In genomic region chr12:85474298-85475231, GRCm38 (mm10) we compare ENCODE assay signal across 7 mouse cellular contexts. TPM values are rescaled to one million over a fixed set of nuclear protein-coding genes. Genes with fewer than 3 reads are reported as not detected.
DNase-seq lines count a peak whose midpoint lies in the region; ATAC-seq and TF ChIP-seq lines count a peak whose summit lies in the region.

No protein-coding gene starts in this region.

- DNase-seq in R1 (ENCODE audit: low read depth, low spot score), result peak; percentile 30
- DNase-seq in cerebellum, adult 11-12 months, result peak; percentile 72
- DNase-seq in forebrain, postnatal 0 days, result peak; percentile 83
- DNase-seq in left cerebral cortex, adult 8-10 months (ENCODE audit: low spot score in 2 of 2), result peak; percentile 62 to 68
- peak; percentile 73 to 85 for DNase-seq in right cerebral cortex, postnatal 36 days (ENCODE audit: low spot score in 2 of 2)

- H3K4me1 ChIP-seq in forebrain, postnatal 0 days (ENCODE audit: insufficient read depth), result 0 out of 2 replicates have a peak, but pooled peaks cover 5% of the 10 kb centered on the region
- H3K4me1 ChIP-seq in hindbrain, embryonic 13.5 days (replicated peaks), result peaks cover 44% of the 10 kb centered on the region

- 0 out of 2 replicates have a peak overlapping the region, but pooled peaks have one; percentile 9 for H3K27ac ChIP-seq in forebrain, postnatal 0 days (ENCODE audit: low read depth, low read length)
- peak overlapping the region; percentile 73 for H3K27ac ChIP-seq in hindbrain, embryonic 13.5 days

- H3K9ac ChIP-seq in forebrain, postnatal 0 days, result peak overlapping the region; percentile 46
- peak overlapping the region; percentile 78 for H3K9ac ChIP-seq in hindbrain, embryonic 13.5 days

- H3K27me3 ChIP-seq in forebrain, postnatal 0 days (ENCODE audit: insufficient read depth, low read length), result peaks cover 10% of the 10 kb centered on the region; the same call in 1 of the 2 replicates
- peaks cover 35% of the 10 kb centered on the region for H3K27me3 ChIP-seq in hindbrain, embryonic 13.5 days

- no peak for TF ChIP-seq CTCF in forebrain, postnatal 0 days (IDR thresholded peaks at IDR 0.05; ENCODE audit: low read depth)

- peak; percentile 54 for ATAC-seq in forebrain, postnatal 0 days
- peak; percentile 26 for ATAC-seq in hindbrain, embryonic 13.5 days (ENCODE audit: low FRiP score)
- ATAC-seq in megakaryocyte, adult 5-6 weeks (ENCODE audit: poor library complexity, severe bottlenecking), result peak; percentile 1

- no peaks in the 10 kb centered on the region for H3K36me3 ChIP-seq in forebrain, postnatal 0 days (ENCODE audit: insufficient read depth)
- H3K36me3 ChIP-seq in hindbrain, embryonic 13.5 days, result no peaks in the 10 kb centered on the region

- peak overlapping the region; percentile 50 for H3K4me3 ChIP-seq in forebrain, postnatal 0 days (ENCODE audit: low read depth, low read length)
- peak overlapping the region; percentile 53 for H3K4me3 ChIP-seq in hindbrain, embryonic 13.5 days

- WGBS in forebrain, postnatal 0 days, result 2% methylated on average over 48 of the region's 49 CpGs
- under 1% methylated on average over 48 of the region's 49 CpGs for WGBS in hindbrain, embryonic 13.5 days

- H3K9me3 ChIP-seq in forebrain, postnatal 0 days (ENCODE audit: low read length), result no peaks in the 10 kb centered on the region
- no peaks in the 10 kb centered on the region for H3K9me3 ChIP-seq in hindbrain, embryonic 13.5 days

- peak overlapping the region; percentile 98 for H3K4me2 ChIP-seq in forebrain, postnatal 0 days (ENCODE audit: low read depth)
- H3K4me2 ChIP-seq in hindbrain, embryonic 13.5 days, result peak overlapping the region; percentile 97

RNA-seq across cellular contexts. Expression of gene Fos, which starts 0.9 kb away (rescaled TPM):
- total RNA-seq in forebrain, postnatal 0 days (2014; rRNA removed), result 14.2 and 18.0 TPM in 2 replicates
- polyA plus RNA-seq in forebrain, postnatal 0 days (2015; fragmentation: Nextera tagmentation; extraction: Ambion mirVana), result 9.3 and 9.6 TPM in 2 replicates
- polyA plus RNA-seq in hindbrain, embryonic 13.5 days (2015; fragmentation: Nextera tagmentation; extraction: Ambion mirVana), result 1.9 and 2.5 TPM in 2 replicates
- total RNA-seq in left cerebral cortex, adult 8-10 months (2022), result 10 to 100 TPM in 3 of 4 experiments, 1 to 10 TPM in 1; 5.8 to 37.3 (median 25.8) TPM
- 468 and 475 TPM in 2 replicates for total RNA-seq in megakaryocyte, adult 5-6 weeks (2015)
- 389 and 431 TPM in 2 replicates for total RNA-seq in megakaryocyte, adult 5-6 weeks (2017)

Comparison
In these comparisons a context has a peak if more than half of its experiments do, and no peak if none do; other contexts are left out.
1. Peak in every context shown above with its lines: DNase-seq, ATAC-seq, H3K4me3 ChIP-seq and H3K27ac ChIP-seq.
2. DNase-seq: peak in every context shown above with its lines; median percentile 83 in forebrain, postnatal 0 days; 79 in right cerebral cortex, postnatal 36 days; 72 in cerebellum, adult 11-12 months; 65 in left cerebral cortex, adult 8-10 months; 30 in R1.
3. ATAC-seq: peak in every context shown above with its lines; median percentile 54 in forebrain, postnatal 0 days; 26 in hindbrain, embryonic 13.5 days; 1 in megakaryocyte, adult 5-6 weeks.
4. RNA of gene Fos, which starts 0.9 kb away (total RNA-seq): 389 to 475 TPM in megakaryocyte, adult 5-6 weeks; 5.8 to 37.3 TPM in left cerebral cortex, adult 8-10 months and 14.2 to 18.0 TPM in forebrain, postnatal 0 days; every median in the first group is over 10 times any median in the second.